Mouse (Mus musculus) liver, adult 2 months (tissue): Measurements from ENCODE around the gene Zpr1. TPM values are rescaled to one million over a fixed set of nuclear protein-coding genes. Genes with fewer than 3 reads are reported as not detected.

Experiments
- DNase-seq: peaks from one replicate; pipeline ENCODE4 v3.0.0-alpha.2; 2011; ENCODE audit warnings: low read depth, low spot score; ENCODE audit errors: extremely low read depth
- H3K27ac ChIP-seq: fragments of 200-500 bp; replicated peaks from 2 replicates; pipeline ENCODE4 v1.5.1; 2012; ENCODE audit warnings: low read depth, mild to moderate bottlenecking, control low read depth, inconsistent platforms, low read length; ENCODE audit not compliant: insufficient read depth
- H3K27me3 ChIP-seq: fragments of 200-500 bp; 2 replicates; pipeline ENCODE4 v1.6.1; 2012; ENCODE audit warnings: mild to moderate bottlenecking, moderate library complexity, low read length, inconsistent platforms; ENCODE audit not compliant: control insufficient read depth, insufficient read depth
- H3K36me3 ChIP-seq: fragments of 200-500 bp; 2 replicates; pipeline ENCODE4 v1.6.1; 2012; ENCODE audit warnings: low read length, inconsistent platforms; ENCODE audit not compliant: control insufficient read depth, insufficient read depth
- H3K4me1 ChIP-seq: fragments of 200-500 bp; 2 replicates; pipeline ENCODE4 v1.6.1; 2011; ENCODE audit warnings: low read length; ENCODE audit not compliant: control insufficient read depth, insufficient read depth
- H3K4me3 ChIP-seq: fragments of 200-500 bp; 2 replicates; pipeline ENCODE4 v1.5.1; 2011; ENCODE audit warnings: low read depth, mild to moderate bottlenecking, control low read depth, low read length, moderate library complexity; ENCODE audit not compliant: insufficient read depth
- H3K79me2 ChIP-seq: fragments of 200-500 bp; 2 replicates; pipeline ENCODE4 v1.6.1; 2012; ENCODE audit warnings: inconsistent platforms, mild to moderate bottlenecking, low read length, moderate library complexity; ENCODE audit not compliant: control insufficient read depth, insufficient read depth
- H3K9ac ChIP-seq: fragments of 200-500 bp; 2 replicates; pipeline ENCODE4 v1.6.1; 2012; ENCODE audit warnings: low read depth, mild to moderate bottlenecking, control low read depth, inconsistent platforms, low read length
- CTCF ChIP-seq: fragments of 200-500 bp; IDR thresholded peaks from 2 replicates; pipeline ENCODE4 v1.5.1; 2011; ENCODE audit warnings: low read depth, low read length, control low read depth
- POLR2A ChIP-seq: fragments of 200-500 bp; IDR thresholded peaks from 2 replicates; pipeline ENCODE4 v1.6.1; 2011; ENCODE audit warnings: low read length, control low read depth; ENCODE audit not compliant: insufficient read depth; ENCODE audit errors: extremely low read depth
- WGBS: fragments of 180-500 bp; shearing (Covaris S2); methylation state at CpG from one replicate; pipeline ENCODE4 v1.1.7; 2018; 5-methylcytosine and 5-hydroxymethylcytosine counted together
- polyA plus RNA-seq: library from polyadenylated mRNA; depleted of rRNA; stranded (reverse); fragments of >200 nt; gene quantifications from 2 replicates; pipeline ENCODE4 v1.2.3, GENCODE M21; 2012
- total RNA-seq: library from RNA; depleted of rRNA; stranded (reverse); fragments of >200 nt; gene quantifications from 2 replicates; pipeline ENCODE4 v1.2.3, GENCODE M21; 2014

Zpr1 gene
- total and polyA plus RNA-seq, 2 experiments: 23.0 to 25.9 TPM

DNA sequence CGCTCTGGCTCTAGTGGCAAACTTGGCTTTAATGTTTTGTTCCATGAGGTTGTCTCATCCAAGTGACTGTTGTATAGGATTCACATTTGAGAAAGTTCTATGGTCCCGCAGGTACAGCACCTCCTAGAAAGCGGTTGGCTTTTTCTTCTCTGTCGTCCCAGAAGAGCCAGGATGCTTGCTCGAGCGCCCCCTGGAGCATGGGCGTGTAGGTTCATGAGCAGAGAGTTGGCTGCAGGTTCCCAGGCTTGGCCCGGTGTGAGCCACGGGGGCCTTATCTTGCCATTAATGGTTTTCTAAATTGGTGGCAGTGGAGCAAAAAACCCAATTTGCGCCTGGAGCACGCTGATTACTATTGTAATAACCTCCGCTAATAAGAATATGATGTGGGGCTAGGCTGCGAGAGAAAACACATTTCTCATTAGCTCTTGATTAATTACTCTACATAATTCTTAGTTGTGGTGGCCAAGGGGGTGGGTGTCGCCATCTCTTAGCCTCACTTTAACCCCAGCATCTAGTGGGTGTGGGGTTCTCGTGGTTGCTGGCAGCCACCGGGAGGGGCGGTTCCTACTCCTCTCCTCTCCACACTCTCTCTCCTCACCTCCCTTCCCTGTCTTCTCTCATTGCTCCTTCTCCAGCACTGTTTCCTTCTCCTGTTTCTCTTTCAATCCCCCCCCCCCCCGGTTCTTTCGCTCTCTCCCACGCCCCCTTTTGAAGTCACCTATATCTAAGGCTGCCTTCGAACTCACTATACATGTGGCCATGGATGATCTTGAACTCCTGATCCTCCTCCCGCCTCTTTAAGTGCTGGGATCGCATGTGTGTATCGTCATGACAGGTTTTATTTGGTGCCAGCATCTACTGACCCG is 55.1 kb downstream of the Zpr1 start:
- H3K36me3 ChIP-seq: no peaks in the 10 kb centered on the region
- 78% methylated on average over 25 of the region's 25 CpGs for WGBS
- H3K9ac ChIP-seq: no peak overlapping the region
- peaks cover 8% of the 10 kb centered on the region; the same call in 1 of the 2 replicates for H3K27me3 ChIP-seq
- H3K79me2 ChIP-seq: no peaks in the 10 kb centered on the region
- DNase-seq: no peak
- H3K4me1 ChIP-seq: no peaks in the 10 kb centered on the region
- no peak overlapping the region for H3K4me3 ChIP-seq
- H3K27ac ChIP-seq: no peak overlapping the region
- no peak for TF ChIP-seq POLR2A
- peak; percentile 12; the same call in 1 of the 2 replicates for TF ChIP-seq CTCF

DNA sequence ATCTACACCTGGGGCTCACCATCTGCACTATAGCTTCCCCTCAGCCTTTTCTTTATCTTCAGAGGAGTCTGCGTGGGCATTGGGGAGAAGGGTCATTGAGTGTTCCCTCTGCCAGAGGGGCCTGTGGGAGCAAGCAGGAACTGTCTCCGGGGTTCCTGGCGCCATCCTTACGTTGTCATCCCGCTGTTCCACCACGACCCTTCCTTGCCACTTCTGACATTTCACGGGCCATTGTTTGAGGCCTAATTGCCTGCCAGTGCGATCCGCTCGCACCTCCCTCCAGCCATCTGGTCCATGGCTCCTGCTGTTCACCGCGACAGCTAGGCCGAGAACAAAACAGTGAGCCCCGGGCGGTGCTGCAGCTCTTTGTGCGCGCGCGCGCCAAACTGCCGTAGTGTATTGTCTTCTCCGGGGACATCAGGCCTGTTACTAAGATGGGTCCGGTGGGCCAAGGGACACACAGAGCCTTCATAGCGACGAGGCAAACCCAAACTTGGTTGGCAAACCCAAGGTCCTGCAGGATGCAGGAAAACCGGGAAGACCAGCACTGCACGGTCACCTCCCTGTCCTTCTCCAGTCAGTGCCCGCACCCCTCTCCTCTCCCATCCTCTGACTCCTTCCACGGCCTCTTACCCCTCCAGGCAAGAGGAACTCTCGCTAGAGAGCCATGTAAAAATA is 55.8 kb downstream of the Zpr1 start:
- no peaks in the 10 kb centered on the region for H3K4me1 ChIP-seq
- no peaks in the 10 kb centered on the region for H3K79me2 ChIP-seq
- TF ChIP-seq POLR2A: no peak
- no peak for TF ChIP-seq CTCF
- peak overlapping the region; percentile 35 for H3K4me3 ChIP-seq
- no peaks in the 10 kb centered on the region for H3K36me3 ChIP-seq
- peaks cover 8% of the 10 kb centered on the region; the same call in 1 of the 2 replicates for H3K27me3 ChIP-seq
- WGBS: 11% methylated on average over 30 of the region's 30 CpGs
- H3K9ac ChIP-seq: peak overlapping the region; percentile 21; the same call in 1 of the 2 replicates
- no peak overlapping the region for H3K27ac ChIP-seq
- no peak for DNase-seq

DNA sequence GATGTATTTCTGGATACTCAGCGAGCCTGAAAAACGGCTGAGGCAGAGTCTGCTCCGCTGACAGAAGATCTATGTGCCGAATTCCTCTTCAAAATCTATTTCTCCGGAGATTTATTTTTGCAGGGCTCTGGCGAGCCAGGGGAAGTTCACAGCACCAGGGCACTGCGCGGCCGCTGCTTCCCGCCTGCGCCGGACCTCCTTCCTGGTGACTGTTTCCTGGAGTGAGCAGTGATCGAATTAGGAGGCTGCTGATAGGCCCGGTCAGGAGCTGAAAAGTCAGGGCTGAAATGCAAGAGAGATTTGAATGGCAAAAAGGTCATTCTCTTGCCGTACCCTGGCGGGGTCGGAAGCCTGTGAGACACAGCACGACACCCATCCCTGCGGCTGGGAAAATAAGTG is 56.4 kb downstream of the Zpr1 start:
- Histone ChIP-seq H3K27ac (no peak overlapping the region), H3K79me2 (no peaks in the 10 kb centered on the region), H3K9ac (0 out of 2 replicates have a peak overlapping the region, but pooled peaks have one; percentile 21), H3K4me1 (no peaks in the 10 kb centered on the region), H3K4me3 (peak overlapping the region; percentile 35), H3K27me3 (peaks cover 8% of the 10 kb centered on the region; the same call in 1 of the 2 replicates), H3K36me3 (no peaks in the 10 kb centered on the region)
- no peak for DNase-seq
- TF ChIP-seq POLR2A: no peak
- 5% methylated on average over 19 of the region's 19 CpGs for WGBS

DNA sequence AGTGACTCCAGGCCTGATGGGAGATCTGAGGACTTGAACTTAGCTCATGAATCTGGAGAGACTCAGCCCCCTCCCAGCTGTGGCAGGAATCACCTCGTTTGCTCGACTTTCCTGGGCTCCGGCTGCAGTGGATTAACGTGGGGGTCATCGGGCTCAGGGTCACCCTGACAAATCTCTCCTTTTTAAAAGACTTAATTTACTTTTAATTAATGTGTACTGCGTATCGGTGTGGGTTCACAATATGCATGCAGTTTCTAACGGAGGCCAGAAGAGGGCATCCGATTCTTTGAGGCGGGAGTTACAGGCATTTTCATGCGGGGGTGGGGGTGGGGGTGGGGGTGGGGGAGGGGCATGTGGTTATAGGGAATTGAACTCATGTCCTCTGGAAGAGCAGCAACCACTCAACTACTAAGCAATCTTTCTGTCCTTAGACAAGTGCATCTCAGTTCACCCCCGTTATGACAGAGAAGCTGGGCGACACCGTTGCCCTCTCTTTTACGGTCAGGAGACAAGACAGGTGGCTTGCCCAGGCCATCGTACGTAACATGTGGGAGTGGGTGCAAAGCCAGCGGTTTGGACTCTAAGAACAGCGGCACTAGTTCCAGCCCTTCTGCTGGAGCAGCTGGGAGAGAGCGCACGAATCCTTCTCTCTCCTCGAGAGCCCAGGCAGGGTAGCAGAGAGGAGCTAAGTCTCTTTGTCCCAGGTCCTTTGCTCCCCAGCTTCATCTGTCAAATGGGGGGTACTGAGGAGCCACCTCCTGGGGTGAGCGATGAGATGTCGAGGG is 57.1 kb downstream of the Zpr1 start:
- H3K4me3 ChIP-seq: no peak overlapping the region
- TF ChIP-seq POLR2A (no peak), CTCF (no peak)
- no peaks in the 10 kb centered on the region for H3K4me1 ChIP-seq
- no peak overlapping the region for H3K9ac ChIP-seq
- H3K79me2 ChIP-seq: no peaks in the 10 kb centered on the region
- WGBS: 30% methylated on average over 24 of the region's 24 CpGs
- no peaks in the 10 kb centered on the region for H3K36me3 ChIP-seq
- no peak overlapping the region for H3K27ac ChIP-seq
- DNase-seq: no peak
- peaks cover 11% of the 10 kb centered on the region; the same call in 1 of the 2 replicates for H3K27me3 ChIP-seq

DNA sequence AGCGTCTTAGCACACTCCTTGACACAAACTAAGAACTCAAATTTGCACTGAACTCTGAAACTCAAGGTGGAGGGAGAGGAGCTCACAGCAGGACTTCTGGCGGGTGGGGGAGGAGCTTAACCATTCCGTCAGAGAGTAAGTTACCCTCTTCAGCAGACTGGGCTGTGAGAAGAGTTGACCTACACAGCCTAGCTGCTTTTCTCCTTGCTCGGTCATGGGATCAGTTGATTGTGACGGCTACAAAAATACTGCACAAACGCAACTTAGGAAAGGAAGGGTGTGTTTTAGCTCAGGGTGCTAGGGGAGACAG is 57.7 kb downstream of the Zpr1 start:
- H3K79me2 ChIP-seq: no peaks in the 10 kb centered on the region
- H3K4me1 ChIP-seq: no peaks in the 10 kb centered on the region
- TF ChIP-seq POLR2A (no peak), CTCF (no peak)
- WGBS: 49% methylated on average over 6 of the region's 6 CpGs
- DNase-seq: no peak
- H3K4me3 ChIP-seq: no peak overlapping the region
- no peak overlapping the region for H3K27ac ChIP-seq
- H3K9ac ChIP-seq: no peak overlapping the region
- H3K27me3 ChIP-seq: peaks cover 11% of the 10 kb centered on the region; the same call in 1 of the 2 replicates
- no peaks in the 10 kb centered on the region for H3K36me3 ChIP-seq
